Mouse (Mus musculus): ENCODE measurements around the gene Ppp6r3. TPM values are rescaled to one million over a fixed set of nuclear protein-coding genes. Genes with fewer than 3 reads are reported as not detected.

The Ppp6r3 gene
- polyA plus RNA-seq, 1 experiment from 2014 or later: 60.1 TPM

- Histone ChIP-seq H3K9me3 (no peaks in the 10 kb centered on the region), H3K9ac (no peak overlapping the region), H3K4me1 (0 out of 2 replicates have a peak, but pooled peaks cover 4% of the 10 kb centered on the region), H3K27ac (no peak overlapping the region), H3K4me2 (no peak overlapping the region), H3K27me3 (no peaks in the 10 kb centered on the region), H3K4me3 (no peak overlapping the region), H3K36me3 (no peaks in the 10 kb centered on the region)
- no peak for ATAC-seq (ENCODE audit: borderline replicate concordance, extremely low read depth, low FRiP score, low TSS enrichment)
- WGBS: 62% methylated on average over 3 of the region's 3 CpGs
Measured at GRCm38 (mm10) chr19:3447348-3447747, 128.2 kb downstream of the Ppp6r3 start.

- no peak overlapping the region for H3K4me2 ChIP-seq
- no peaks in the 10 kb centered on the region for H3K36me3 ChIP-seq
- H3K27ac ChIP-seq: no peak overlapping the region
- 77% methylated on average over 10 of the region's 10 CpGs for WGBS
- no peaks in the 10 kb centered on the region for H3K4me1 ChIP-seq
- no peak overlapping the region for H3K4me3 ChIP-seq
- ATAC-seq (ENCODE audit: borderline replicate concordance, extremely low read depth, low FRiP score, low TSS enrichment): no peak
- H3K27me3 ChIP-seq: no peaks in the 10 kb centered on the region
- no peak overlapping the region for H3K9ac ChIP-seq
- no peaks in the 10 kb centered on the region for H3K9me3 ChIP-seq
Measured at GRCm38 (mm10) chr19:3441092-3441491, 134.5 kb downstream of the Ppp6r3 start.

- H3K27me3 ChIP-seq: no peaks in the 10 kb centered on the region
- H3K9ac ChIP-seq: no peak overlapping the region
- WGBS: 69% methylated on average over 5 of the region's 5 CpGs
- no peak overlapping the region for H3K4me3 ChIP-seq
- H3K4me2 ChIP-seq: no peak overlapping the region
- no peak for ATAC-seq (ENCODE audit: borderline replicate concordance, extremely low read depth, low FRiP score, low TSS enrichment)
- H3K9me3 ChIP-seq: no peaks in the 10 kb centered on the region
- H3K4me1 ChIP-seq: no peaks in the 10 kb centered on the region
- H3K36me3 ChIP-seq: no peaks in the 10 kb centered on the region
- H3K27ac ChIP-seq: no peak overlapping the region
Measured at GRCm38 (mm10) chr19:3440667-3441066, 134.9 kb downstream of the Ppp6r3 start.

GRCm38 (mm10) chr19:3437980-3438379 is 137.6 kb downstream of the Ppp6r3 start:
- no peak for ATAC-seq (ENCODE audit: borderline replicate concordance, extremely low read depth, low FRiP score, low TSS enrichment)
- 57% methylated on average over 5 of the region's 5 CpGs for WGBS

GRCm38 (mm10) chr19:3436840-3437239 is 138.7 kb downstream of the Ppp6r3 start:
- Histone ChIP-seq H3K27me3 (no peaks in the 10 kb centered on the region), H3K4me2 (no peak overlapping the region)

More at GRCm38 (mm10) chr19:3437980-3438379, 137.6 kb downstream of the Ppp6r3 start:
- Histone ChIP-seq H3K27ac (no peak overlapping the region), H3K4me1 (no peaks in the 10 kb centered on the region), H3K36me3 (no peaks in the 10 kb centered on the region), H3K9me3 (no peaks in the 10 kb centered on the region), H3K9ac (no peak overlapping the region), H3K27me3 (no peaks in the 10 kb centered on the region), H3K4me3 (no peak overlapping the region), H3K4me2 (no peak overlapping the region)

GRCm38 (mm10) chr19:3435824-3436223 is 139.7 kb downstream of the Ppp6r3 start:
- no peak overlapping the region for H3K27ac ChIP-seq
- H3K4me3 ChIP-seq: no peak overlapping the region
- ATAC-seq (ENCODE audit: borderline replicate concordance, extremely low read depth, low FRiP score, low TSS enrichment): no peak
- no peaks in the 10 kb centered on the region for H3K27me3 ChIP-seq
- H3K4me2 ChIP-seq: no peak overlapping the region
- WGBS: 70% methylated on average over 3 of the region's 3 CpGs
- no peaks in the 10 kb centered on the region for H3K4me1 ChIP-seq
- H3K36me3 ChIP-seq: no peaks in the 10 kb centered on the region
- H3K9ac ChIP-seq: no peak overlapping the region
- H3K9me3 ChIP-seq: no peaks in the 10 kb centered on the region

More at GRCm38 (mm10) chr19:3436840-3437239, 138.7 kb downstream of the Ppp6r3 start:
- no peaks in the 10 kb centered on the region for H3K9me3 ChIP-seq
- ATAC-seq (ENCODE audit: borderline replicate concordance, extremely low read depth, low FRiP score, low TSS enrichment): no peak
- H3K27ac ChIP-seq: no peak overlapping the region
- H3K4me1 ChIP-seq: no peaks in the 10 kb centered on the region
- 48% methylated on average over 9 of the region's 9 CpGs for WGBS
- H3K9ac ChIP-seq: no peak overlapping the region
- no peak overlapping the region for H3K4me3 ChIP-seq
- H3K36me3 ChIP-seq: no peaks in the 10 kb centered on the region

- H3K4me2 ChIP-seq: no peak overlapping the region
- ATAC-seq (ENCODE audit: borderline replicate concordance, extremely low read depth, low FRiP score, low TSS enrichment): no peak
- no peaks in the 10 kb centered on the region for H3K9me3 ChIP-seq
- H3K36me3 ChIP-seq: no peaks in the 10 kb centered on the region
- no peak overlapping the region for H3K9ac ChIP-seq
- WGBS: 41% methylated on average over 4 of the region's 4 CpGs
- no peaks in the 10 kb centered on the region for H3K4me1 ChIP-seq
- no peak overlapping the region for H3K27ac ChIP-seq
- H3K27me3 ChIP-seq: no peaks in the 10 kb centered on the region
- H3K4me3 ChIP-seq: no peak overlapping the region
Measured at GRCm38 (mm10) chr19:3434641-3435040, 140.9 kb downstream of the Ppp6r3 start.

- WGBS: 31% methylated on average over 4 of the region's 4 CpGs
- ATAC-seq (ENCODE audit: borderline replicate concordance, extremely low read depth, low FRiP score, low TSS enrichment): no peak
- H3K9me3 ChIP-seq: no peaks in the 10 kb centered on the region
- no peaks in the 10 kb centered on the region for H3K36me3 ChIP-seq
- H3K27ac ChIP-seq: no peak overlapping the region
- no peak overlapping the region for H3K4me3 ChIP-seq
- no peak overlapping the region for H3K9ac ChIP-seq
- H3K4me2 ChIP-seq: no peak overlapping the region
- H3K27me3 ChIP-seq: no peaks in the 10 kb centered on the region
- no peaks in the 10 kb centered on the region for H3K4me1 ChIP-seq
Measured at GRCm38 (mm10) chr19:3434124-3434523, 141.4 kb downstream of the Ppp6r3 start.

- H3K27ac ChIP-seq: no peak overlapping the region
- no peak for ATAC-seq (ENCODE audit: borderline replicate concordance, extremely low read depth, low FRiP score, low TSS enrichment)
- H3K9ac ChIP-seq: no peak overlapping the region
- no peak overlapping the region for H3K4me3 ChIP-seq
- no peak overlapping the region for H3K4me2 ChIP-seq
- H3K27me3 ChIP-seq: no peaks in the 10 kb centered on the region
- 67% methylated on average over 2 of the region's 2 CpGs for WGBS
- H3K36me3 ChIP-seq: no peaks in the 10 kb centered on the region
- H3K9me3 ChIP-seq: no peaks in the 10 kb centered on the region
- no peaks in the 10 kb centered on the region for H3K4me1 ChIP-seq
Measured at GRCm38 (mm10) chr19:3431969-3432368, 143.6 kb downstream of the Ppp6r3 start.

GRCm38 (mm10) chr19:3431066-3431465 is 144.5 kb downstream of the Ppp6r3 start:
- no peak for ATAC-seq (ENCODE audit: borderline replicate concordance, extremely low read depth, low FRiP score, low TSS enrichment)
- no peak overlapping the region for H3K27ac ChIP-seq
- no peak overlapping the region for H3K4me2 ChIP-seq
- 59% methylated on average over 7 of the region's 7 CpGs for WGBS
- no peaks in the 10 kb centered on the region for H3K9me3 ChIP-seq
- H3K36me3 ChIP-seq: no peaks in the 10 kb centered on the region
- no peaks in the 10 kb centered on the region for H3K27me3 ChIP-seq
- H3K9ac ChIP-seq: no peak overlapping the region
- no peak overlapping the region for H3K4me3 ChIP-seq
- no peaks in the 10 kb centered on the region for H3K4me1 ChIP-seq

- H3K9ac ChIP-seq: no peak overlapping the region
- 42% methylated on average over 7 of the region's 7 CpGs for WGBS
- no peaks in the 10 kb centered on the region for H3K9me3 ChIP-seq
- H3K36me3 ChIP-seq: no peaks in the 10 kb centered on the region
- no peak for ATAC-seq (ENCODE audit: borderline replicate concordance, extremely low read depth, low FRiP score, low TSS enrichment)
- no peak overlapping the region for H3K4me2 ChIP-seq
- H3K27me3 ChIP-seq: no peaks in the 10 kb centered on the region
- H3K4me1 ChIP-seq: no peaks in the 10 kb centered on the region
- no peak overlapping the region for H3K27ac ChIP-seq
- H3K4me3 ChIP-seq: no peak overlapping the region
Measured at GRCm38 (mm10) chr19:3429156-3429816, 146.3 kb downstream of the Ppp6r3 start.

GRCm38 (mm10) chr19:3428057-3428830 is 147.3 kb downstream of the Ppp6r3 start:
- Histone ChIP-seq H3K4me1 (no peaks in the 10 kb centered on the region), H3K27me3 (no peaks in the 10 kb centered on the region), H3K9me3 (no peaks in the 10 kb centered on the region), H3K9ac (no peak overlapping the region), H3K4me3 (no peak overlapping the region), H3K36me3 (no peaks in the 10 kb centered on the region), H3K27ac (no peak overlapping the region), H3K4me2 (no peak overlapping the region)
- WGBS: 65% methylated on average over 15 of the region's 15 CpGs
- no peak for ATAC-seq (ENCODE audit: borderline replicate concordance, extremely low read depth, low FRiP score, low TSS enrichment)

All from lung, embryonic 15.5 days (tissue).